Mouse (Mus musculus) bone marrow, adult 2 months (tissue): ENCODE results near the gene Ager. TPM values are rescaled to one million over a fixed set of nuclear protein-coding genes. Genes with fewer than 3 reads are reported as not detected.

Source experiments
- H3K27ac ChIP-seq: fragments of 200-500 bp; 2 replicates; pipeline ENCODE4 v1.5.1; 2012; ENCODE audit warnings: low read depth, mild to moderate bottlenecking, control low read depth, inconsistent platforms, low read length; ENCODE audit not compliant: control insufficient read depth, poor library complexity, insufficient read depth
- H3K4me1 ChIP-seq: fragments of 200-500 bp; 2 replicates; pipeline ENCODE4 v1.6.1; 2011; ENCODE audit warnings: low read length; ENCODE audit not compliant: control insufficient read depth, insufficient read depth
- H3K4me3 ChIP-seq: fragments of 200-500 bp; replicated peaks from 2 replicates; pipeline ENCODE3; 2011; ENCODE audit warnings: mild to moderate bottlenecking, low read depth, low read length, control low read depth; ENCODE audit not compliant: control insufficient read depth
- CTCF ChIP-seq: fragments of 200-500 bp; IDR thresholded peaks from 2 replicates; pipeline ENCODE4 v1.5.1; 2011; ENCODE audit warnings: low read length, control low read depth; ENCODE audit not compliant: control insufficient read depth, insufficient read depth
- POLR2A ChIP-seq: fragments of 200-500 bp; IDR thresholded peaks from 2 replicates; pipeline ENCODE4 v1.6.1; 2011; ENCODE audit warnings: low read depth, mild to moderate bottlenecking, control low read depth, low read length, borderline replicate concordance; ENCODE audit not compliant: control insufficient read depth
- WGBS: fragments of 180-500 bp; shearing (Covaris S2); methylation state at CpG from one replicate; pipeline ENCODE4 v1.1.7; 2018; 5-methylcytosine and 5-hydroxymethylcytosine counted together
- polyA plus RNA-seq: library from polyadenylated mRNA; stranded (reverse); fragments of >200 nt; gene quantifications from 2 replicates; pipeline ENCODE4 v1.2.4, GENCODE M21; 2011; ENCODE audit warnings: low replicate concordance; ENCODE audit not compliant: missing spikeins, insufficient read depth, insufficient read length

The Ager gene
- polyA plus RNA-seq, 1 experiment: 16.3 TPM

DNA sequence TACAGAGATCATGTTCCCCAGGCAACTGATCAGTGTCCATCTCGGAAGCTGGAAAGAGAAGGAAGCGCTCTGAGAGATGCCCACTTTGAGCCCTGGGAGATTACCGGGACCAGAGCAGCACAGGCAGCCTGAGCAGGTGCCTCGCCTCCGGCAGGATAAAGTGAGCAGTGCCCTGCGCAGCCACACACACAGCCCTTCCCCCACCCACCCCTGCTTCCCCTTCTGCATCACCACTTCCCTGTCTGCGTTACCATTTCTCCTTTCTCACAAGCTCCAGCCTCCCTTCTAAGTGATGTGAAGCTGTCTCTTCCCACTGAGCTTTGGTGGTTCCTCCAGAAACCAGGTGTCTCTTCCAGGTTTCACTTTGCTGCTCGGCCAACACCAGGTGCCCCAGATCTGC is 36.5 kb upstream of the Ager start:
- TF ChIP-seq POLR2A (peak; percentile 56; the same call in 1 of the 2 replicates), CTCF (no peak)
- WGBS: 2% methylated on average over 8 of the region's 8 CpGs
- peak overlapping the region; percentile 58 for H3K4me3 ChIP-seq
- H3K27ac ChIP-seq: peak overlapping the region; percentile 74
- peaks cover 3% of the 10 kb centered on the region for H3K4me1 ChIP-seq

DNA sequence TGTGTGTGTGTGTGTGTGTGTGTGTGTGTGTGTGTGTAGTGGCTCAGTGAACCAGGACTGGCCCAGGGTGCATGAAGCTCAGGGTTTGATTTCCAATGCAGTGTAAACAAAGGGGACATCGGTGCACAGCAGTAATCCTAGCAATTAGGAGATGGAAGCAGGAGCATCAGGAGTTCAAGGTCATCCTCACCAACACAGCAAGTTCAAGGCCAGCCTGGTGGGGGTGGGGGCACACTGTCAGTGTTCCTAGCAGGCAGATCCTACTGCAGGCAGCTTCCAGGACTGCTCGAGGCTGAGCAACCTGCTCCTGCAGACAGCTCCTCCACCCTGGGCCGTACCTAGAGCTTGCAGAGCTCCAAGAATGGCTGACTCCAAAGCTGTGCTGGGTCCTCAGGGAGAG is 35.1 kb upstream of the Ager start:
- TF ChIP-seq CTCF (no peak), POLR2A (no peak)
- WGBS: 79% methylated on average over 3 of the region's 3 CpGs
- no peak overlapping the region for H3K4me3 ChIP-seq

DNA sequence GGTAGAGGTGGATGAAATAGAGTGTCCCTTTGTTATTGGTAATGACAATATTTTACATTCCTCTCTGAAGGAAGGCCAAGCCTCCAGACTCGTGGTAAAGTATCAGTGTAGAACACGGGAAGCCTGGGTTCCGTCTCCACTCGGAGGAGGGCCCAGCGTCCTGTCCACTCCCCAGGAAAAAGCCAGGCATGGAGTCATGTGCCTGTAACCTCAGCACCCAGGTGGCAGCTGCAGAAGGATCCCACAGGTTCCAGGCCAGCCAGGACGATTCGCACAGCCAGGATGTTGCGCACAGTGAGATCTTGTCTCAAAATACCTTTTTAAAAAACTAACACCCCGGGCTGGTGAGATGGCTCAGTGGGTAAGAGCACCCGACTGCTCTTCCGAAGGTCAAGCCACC is 34.3 kb upstream of the Ager start:
- WGBS: 83% methylated on average over 11 of the region's 11 CpGs
- Histone ChIP-seq H3K27ac (no peak overlapping the region), H3K4me1 (peaks cover 3% of the 10 kb centered on the region), H3K4me3 (no peak overlapping the region)
- TF ChIP-seq CTCF (no peak), POLR2A (no peak)

More for the DNA sequence above, 35.1 kb upstream of the Ager start:
- H3K4me1 ChIP-seq: peaks cover 3% of the 10 kb centered on the region
- H3K27ac ChIP-seq: no peak overlapping the region

DNA sequence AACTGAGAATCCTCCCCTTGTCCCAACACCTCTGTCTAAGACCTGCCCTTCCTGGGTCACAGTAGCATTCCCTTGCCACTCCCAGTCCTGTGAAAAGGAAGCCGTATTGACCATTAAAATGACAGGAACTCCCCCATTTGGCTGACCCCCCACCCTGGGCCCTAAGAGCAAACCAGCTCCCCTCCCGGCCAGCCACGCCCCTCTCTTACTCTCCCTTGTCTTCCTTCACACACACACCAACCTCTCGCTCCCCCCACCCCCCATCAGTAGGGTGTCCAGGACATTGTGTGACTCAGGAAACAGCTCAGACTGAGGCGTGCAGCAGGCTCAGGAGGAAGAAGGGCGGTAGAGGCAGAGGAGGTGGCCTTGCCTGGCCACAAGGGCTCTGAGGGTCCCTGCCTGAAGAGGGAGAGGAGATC is 33.6 kb upstream of the Ager start, which contains the start of gene Notch4:
Gene Notch4, plus strand, starts transcription at position 266 of the 419 bp plus-strand sequence.
- H3K4me3 ChIP-seq: no peak within 1 kb of the TSS
- TF ChIP-seq CTCF (no peak), POLR2A (no peak)
- H3K27ac ChIP-seq: no peak within 1 kb of the TSS
- WGBS: 13% methylated on average over 6 of the region's 6 CpGs
- H3K4me1 ChIP-seq: peaks cover 3% of the 10 kb centered on the region

DNA sequence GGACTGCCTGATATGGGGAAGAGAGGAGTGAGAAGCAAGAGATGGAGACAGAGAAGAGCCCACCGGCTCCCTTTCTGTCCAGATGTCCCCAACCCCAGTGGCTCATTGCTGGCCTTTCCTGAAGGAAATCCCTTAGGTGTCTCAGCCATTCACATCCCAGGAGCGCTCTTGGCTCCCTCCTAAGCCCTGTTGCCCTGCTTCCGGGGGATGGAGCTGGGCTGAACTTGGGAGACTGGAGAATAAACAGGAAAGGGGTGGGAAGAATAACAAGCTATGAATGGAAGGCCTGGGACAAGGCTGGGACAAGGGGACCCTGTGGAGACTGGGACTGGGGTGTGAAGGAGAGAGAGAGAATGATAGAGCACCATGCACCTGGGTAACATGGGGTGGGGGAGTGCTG is 32.9 kb upstream of the Ager start:
- TF ChIP-seq POLR2A (no peak), CTCF (no peak)
- Histone ChIP-seq H3K27ac (no peak overlapping the region), H3K4me1 (peaks cover 3% of the 10 kb centered on the region), H3K4me3 (no peak overlapping the region)
- WGBS: 83% methylated on average over 3 of the region's 3 CpGs

DNA sequence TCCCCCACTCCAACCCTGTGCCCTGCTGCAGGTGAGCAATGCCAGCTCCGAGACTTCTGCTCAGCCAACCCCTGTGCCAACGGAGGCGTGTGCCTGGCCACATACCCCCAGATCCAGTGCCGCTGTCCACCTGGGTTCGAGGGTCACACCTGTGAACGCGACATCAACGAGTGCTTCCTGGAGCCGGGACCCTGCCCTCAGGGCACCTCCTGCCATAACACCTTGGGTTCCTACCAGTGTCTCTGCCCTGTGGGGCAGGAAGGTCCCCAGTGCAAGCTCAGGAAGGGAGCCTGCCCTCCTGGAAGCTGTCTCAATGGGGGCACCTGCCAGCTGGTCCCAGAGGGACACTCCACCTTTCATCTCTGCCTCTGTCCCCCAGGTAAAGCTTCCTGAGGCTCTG is 30.4 kb upstream of the Ager start:
- 79% methylated on average over 9 of the region's 9 CpGs for WGBS
- Histone ChIP-seq H3K4me3 (no peak overlapping the region), H3K27ac (no peak overlapping the region), H3K4me1 (no peaks in the 10 kb centered on the region)
- TF ChIP-seq POLR2A (no peak), CTCF (no peak)

DNA sequence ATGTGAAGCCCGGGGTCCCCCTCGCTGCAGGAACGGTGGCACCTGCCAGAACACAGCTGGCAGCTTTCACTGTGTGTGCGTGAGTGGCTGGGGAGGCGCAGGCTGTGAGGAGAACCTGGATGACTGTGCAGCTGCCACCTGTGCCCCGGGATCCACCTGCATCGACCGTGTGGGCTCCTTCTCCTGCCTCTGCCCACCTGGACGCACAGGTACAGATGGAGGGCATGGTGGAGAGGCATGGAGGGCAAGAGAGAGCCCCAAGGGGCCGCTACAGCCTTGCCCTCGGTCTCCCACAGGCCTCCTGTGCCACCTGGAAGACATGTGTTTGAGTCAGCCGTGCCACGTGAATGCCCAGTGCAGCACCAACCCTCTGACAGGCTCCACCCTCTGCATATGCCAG is 29.2 kb upstream of the Ager start:
- 77% methylated on average over 13 of the region's 13 CpGs for WGBS
- H3K27ac ChIP-seq: no peak overlapping the region
- H3K4me3 ChIP-seq: no peak overlapping the region
- no peaks in the 10 kb centered on the region for H3K4me1 ChIP-seq
- no peak for TF ChIP-seq POLR2A

DNA sequence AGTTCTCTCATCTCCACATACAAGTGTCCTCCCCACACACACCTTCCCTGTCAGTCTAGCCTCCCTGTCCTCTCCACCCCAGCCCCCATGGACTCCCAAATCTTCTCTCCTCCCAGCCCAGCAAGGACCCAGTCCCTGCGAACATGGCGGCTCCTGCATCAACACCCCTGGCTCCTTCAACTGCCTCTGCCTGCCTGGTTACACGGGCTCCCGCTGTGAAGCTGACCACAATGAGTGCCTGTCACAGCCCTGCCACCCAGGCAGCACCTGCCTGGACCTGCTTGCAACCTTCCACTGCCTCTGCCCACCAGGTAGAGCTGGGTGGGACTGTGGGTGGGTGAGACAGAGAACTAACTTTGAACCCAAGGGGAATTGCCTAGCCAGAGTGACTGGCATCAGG is 27.7 kb upstream of the Ager start:
- Histone ChIP-seq H3K4me1 (no peaks in the 10 kb centered on the region), H3K27ac (no peak overlapping the region), H3K4me3 (no peak overlapping the region)
- 72% methylated on average over 4 of the region's 4 CpGs for WGBS
- TF ChIP-seq POLR2A (no peak), CTCF (no peak)

DNA sequence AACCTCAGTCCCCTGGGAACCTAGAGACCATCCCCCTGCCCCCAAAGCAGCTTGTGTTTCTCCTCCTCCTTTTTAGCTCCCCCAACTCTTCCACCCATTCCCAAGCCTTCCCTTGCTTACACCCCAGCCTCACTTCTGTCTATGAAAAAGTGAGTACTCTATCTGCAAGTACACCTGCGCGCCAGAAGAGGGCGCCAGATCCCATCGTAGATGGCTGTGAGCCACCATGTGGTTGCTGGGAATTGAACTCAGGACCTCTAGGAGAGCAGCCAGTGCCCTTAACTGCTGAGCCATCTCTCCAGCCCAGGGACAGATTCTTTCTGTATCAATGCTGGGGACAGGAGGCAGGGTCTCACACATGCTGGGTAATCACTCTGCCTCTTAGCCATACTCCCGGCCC is 25.8 kb upstream of the Ager start:
- H3K4me3 ChIP-seq: no peak overlapping the region
- H3K4me1 ChIP-seq: no peaks in the 10 kb centered on the region
- peak; percentile 82 for TF ChIP-seq CTCF
- no peak for TF ChIP-seq POLR2A
- WGBS: 26% methylated on average over 5 of the region's 5 CpGs
- no peak overlapping the region for H3K27ac ChIP-seq
